Mouse (Mus musculus) lung, postnatal 36 days (tissue): ENCODE measurements around the gene Gphn.
"Not testable (repeated sequence)": the region's sequence is repeated elsewhere in the genome, so short reads cannot be mapped to it uniquely, and the experiment has no call there.

Experiments used
- DNase-seq: peaks from one replicate; pipeline ENCODE4 v3.0.0; 2022; ENCODE audit warnings: mixed read lengths

Gene Gphn

DNA sequence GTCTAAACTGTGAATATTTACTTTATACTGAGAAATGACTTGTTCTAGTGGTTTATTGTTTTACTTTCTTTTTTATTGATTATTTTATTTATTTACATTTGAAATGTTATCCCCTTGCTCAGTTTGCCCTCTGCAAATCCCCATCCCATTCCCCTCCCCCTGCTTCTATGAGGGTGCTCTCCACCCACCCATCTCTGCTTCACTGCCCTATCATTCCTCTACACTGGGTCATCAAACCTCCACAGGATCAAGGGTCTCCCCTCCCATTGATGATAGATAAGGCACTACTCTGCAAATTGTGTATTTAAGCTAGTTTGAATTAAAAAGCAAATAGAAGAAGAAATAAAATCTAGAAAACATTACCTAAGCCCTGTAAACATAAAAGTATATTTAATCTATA, 163.1 kb downstream of the Gphn start:
- DNase-seq: no peak

DNA sequence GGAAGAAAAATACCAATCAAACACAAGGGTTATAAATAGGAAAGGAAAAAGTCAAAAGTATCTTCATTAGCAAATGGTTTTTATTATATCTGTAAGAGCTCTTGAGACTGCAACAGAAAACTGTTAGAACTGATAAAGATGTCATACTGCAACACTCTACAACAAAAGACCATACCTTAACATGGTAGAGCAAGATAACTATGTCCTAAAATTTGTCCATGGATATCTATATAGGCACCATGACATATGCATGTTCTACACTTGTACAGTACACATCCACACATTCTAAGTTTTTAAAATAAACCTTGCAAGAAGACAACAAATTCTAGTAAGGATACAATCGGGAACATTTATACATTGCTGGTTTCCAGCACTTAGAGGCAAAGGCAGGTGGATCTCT, 169.1 kb downstream of the Gphn start:
- no peak for DNase-seq

DNA sequence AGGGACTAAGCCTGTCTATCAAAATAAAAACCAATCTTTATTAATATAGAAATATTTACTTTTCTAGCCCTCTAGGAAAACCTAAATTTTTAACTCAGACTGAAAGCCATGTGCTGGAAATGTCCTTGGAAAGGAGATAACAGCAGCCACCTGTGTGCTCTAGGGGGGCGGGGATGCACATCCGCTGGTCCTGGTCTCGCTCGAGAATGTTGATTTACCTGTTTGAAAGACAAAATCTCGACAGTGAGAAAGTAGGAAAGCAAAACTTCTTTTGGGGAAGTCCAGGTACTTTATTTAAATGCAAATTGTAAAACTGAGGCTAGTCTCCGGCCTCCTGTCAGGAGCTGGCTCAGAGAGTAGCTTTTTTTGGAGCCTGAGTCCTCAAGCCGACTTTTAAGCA, 181.3 kb downstream of the Gphn start:
- DNase-seq: not testable (repeated sequence)

DNA sequence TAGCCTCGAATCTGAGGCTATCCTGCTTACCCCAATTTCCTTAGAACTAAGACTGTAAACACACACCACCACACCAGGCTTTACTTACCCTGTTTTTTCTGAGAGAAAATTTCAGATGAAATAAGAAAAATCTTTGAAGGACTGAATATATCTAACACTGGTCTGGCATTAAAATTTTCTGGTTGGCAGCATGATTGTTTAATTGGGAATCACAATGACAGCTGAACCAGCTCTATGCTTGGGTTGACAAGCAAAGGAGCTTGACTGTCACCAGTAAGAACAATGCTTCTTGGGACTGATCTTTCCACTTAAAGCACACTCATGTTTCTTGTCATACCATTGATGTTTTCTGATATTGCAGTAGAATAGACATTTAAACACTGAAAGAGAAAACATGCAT, 296.0 kb downstream of the Gphn start:
- no peak for DNase-seq

DNA sequence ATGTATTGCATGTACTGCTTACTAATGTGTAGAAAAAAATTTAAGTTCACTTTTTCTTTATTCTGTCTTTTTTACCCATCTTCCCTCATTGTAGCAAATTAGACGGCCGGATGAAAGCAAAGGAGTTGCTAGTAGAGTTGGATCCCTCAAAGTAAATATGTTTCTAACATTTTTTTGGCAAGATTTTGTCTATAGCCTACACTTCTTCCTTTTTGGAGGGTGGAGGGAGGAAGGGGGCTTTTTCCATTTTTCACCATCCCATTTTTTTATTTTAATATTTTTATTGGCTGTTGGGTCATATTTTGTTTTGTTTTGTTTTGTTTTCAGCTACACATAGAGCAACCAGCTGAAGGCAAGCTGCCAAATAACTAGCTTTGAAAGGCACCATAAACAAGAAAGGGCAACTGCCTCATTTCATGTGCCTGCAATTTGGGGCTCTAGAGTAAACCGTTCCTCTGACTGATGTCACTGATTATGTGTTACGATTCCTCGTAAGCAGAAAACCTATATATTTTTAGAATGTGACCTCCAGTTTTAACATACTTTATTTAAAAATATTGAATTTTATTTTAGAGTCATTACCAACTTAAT, 296.7 kb downstream of the Gphn start:
- DNase-seq: peak; percentile 4

DNA sequence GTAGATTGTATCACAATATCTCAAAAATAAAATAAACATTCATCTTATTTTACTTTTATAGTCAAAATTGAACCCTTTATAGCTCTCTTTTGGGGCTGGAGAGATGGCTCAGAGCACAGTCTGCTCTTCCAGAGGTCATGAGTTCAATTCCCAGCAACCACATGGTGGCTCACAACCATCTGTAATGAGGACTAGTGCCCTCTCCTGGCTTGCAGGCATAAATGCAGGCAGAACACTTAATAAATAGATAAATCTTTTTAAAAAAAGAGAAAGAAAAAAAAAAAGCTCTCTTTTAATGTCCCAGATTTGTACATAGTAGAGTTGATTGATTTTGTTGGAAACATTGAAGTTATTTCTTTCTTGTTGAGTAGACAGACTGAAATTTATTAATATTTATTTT, 311.4 kb downstream of the Gphn start:
- not testable (repeated sequence) for DNase-seq

DNA sequence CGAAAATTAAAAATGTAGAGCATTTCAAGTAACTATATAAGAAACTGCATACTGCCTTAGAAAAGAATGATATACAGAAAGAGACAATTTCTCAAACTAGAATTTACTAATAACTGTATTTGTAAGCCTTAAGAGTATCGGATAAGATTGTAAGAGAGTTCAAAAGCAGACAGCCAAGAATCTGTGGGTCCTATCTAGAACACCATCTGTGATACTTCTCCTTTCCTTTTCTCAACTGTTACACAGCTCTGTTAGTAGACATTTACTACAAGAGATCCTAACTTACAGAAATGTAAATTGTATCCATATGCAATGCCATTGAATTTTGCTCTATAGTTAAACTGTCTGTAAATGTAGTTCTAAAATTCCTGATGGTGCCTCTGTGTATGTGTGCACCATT, 324.7 kb downstream of the Gphn start:
- no peak for DNase-seq

DNA sequence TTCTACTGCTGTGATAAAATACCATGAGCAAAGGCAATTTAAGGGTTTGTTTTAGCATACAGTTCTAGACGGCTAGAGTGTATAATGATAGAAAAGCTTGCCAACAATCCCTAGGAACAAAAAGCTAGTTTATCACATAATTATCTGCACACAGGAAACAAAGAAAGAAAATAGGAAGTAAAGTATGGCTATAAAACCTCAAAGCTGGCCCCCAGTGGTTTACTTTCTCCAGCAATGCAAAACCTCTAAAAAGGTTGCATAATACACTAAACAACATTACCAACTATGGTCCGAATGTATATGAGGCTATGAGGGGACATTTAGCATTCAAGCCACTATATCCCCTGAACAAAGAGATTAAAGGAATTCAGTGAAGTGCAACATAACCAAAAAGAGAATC, 405.6 kb downstream of the Gphn start:
- DNase-seq: no peak

DNA sequence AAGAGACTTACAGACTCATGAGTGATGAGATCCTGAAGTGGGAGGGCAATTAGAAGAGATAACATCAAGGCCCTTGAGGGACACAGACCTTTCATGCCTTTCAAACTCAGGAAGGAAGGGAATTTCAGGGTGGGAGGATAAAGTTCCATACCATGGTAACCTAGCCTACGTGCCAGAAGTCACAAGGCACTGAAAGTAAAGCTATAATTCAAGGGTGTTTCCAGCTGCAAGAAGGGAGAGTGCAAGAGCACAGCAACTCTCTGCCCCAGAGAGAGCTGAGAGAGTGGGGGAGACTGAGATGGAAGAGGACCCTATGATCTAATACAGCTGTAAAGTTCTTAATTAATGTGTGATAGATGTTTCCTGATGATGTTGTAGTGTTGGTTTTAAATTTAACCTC, 413.3 kb downstream of the Gphn start:
- DNase-seq: no peak

DNA sequence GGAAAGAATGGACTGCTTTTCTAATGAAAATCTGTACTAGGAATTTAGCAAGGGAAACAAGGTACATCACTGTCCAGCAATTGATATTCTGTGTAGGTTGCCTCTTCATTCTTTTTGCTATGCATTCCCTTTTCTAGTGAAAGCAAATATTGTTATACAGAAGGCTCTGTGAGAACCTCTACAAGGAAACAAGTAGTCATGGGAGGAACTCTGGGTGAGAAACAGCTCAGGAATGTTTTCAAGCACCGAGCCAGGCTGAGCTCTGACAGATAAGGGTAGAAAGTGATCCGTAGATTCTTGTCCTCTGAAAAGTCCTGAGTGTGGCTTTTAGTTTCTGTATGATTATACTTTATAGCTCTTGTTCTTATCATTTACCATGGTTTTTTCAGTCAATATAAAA, 413.9 kb downstream of the Gphn start:
- peak; percentile 46 for DNase-seq

DNA sequence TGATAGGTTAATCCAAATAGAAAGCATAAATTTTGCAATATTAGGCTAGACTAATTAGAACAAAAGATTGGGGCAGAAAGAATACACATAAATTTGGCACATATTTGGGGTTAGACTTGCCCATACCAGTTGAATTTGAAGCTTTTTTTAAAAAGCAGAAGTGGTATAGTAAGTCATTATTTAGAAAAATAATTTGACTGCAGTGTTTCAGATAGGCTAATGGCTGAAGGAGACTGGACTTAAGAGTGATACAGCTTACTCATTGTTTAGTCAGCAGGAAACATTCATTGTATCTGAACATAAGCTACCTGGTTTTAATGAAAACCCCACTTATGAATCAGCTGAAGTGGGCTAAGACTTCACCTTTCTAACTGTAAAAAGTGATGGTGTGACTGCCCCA, 415.0 kb downstream of the Gphn start:
- DNase-seq: no peak

DNA sequence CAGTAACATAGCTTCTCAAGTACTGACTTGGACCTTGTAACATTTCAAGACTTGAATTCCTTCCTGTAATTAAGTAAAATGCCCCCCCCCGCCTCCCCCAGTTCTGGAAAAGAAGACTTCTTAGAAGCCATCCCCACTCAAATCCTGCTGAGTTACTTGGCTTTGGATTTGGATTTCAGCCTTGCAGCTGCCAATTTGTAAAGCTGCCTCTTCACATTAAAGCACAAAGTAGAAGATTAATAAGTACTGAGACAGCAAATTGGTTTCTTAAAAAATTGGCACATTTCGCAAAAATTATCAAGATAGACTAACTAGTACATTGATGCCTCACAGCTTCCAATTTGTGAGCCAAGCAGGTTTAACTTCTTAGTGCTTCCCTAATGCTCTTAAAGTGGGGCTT, 417.5 kb downstream of the Gphn start:
- DNase-seq: no peak

DNA sequence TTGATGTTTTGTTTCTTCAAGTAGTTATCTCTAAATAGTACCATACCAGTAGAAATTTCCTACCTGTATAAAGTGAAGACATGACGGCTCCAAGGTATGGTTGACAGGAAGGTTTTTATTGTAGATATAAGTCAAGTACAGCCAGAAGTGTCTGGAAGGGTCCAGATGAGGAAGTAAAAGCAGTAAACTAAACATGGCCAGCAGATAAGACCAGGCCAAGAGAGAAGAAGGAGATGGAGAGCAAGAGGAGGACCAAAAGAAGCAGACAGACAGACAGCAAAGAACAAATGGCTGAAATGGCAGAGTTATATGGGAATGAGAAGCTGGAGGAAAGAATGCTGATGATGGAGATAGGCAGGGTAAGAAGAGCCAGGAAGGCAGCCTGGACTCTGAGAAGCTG, 419.1 kb downstream of the Gphn start:
- no peak for DNase-seq

DNA sequence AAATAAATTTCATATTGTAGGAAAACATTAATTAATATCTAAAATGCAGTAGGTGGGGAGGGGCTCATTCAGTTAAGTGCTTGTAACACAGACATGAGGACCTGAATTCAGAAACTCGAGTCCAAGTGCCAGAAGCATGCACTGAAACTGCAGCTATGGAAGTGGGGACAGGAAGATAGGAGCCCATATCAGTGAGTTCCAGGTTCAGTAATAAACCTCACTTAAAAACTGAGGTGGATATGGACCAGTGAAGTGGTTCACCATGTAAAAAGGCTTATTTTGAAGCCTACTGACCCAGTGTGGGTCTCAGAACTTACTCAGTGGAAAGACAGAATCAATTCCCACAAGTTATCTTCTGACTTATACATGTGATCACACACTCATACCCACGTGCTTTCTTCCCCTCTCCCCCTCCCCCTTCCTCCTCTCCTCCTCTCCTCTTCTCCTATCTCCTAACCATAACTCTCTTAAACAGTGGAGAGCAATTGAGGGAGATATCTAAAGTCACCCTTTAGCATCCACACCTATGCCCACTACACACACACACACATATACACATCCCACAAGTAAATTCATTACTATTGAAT, 433.6 kb downstream of the Gphn start:
- no peak for DNase-seq

DNA sequence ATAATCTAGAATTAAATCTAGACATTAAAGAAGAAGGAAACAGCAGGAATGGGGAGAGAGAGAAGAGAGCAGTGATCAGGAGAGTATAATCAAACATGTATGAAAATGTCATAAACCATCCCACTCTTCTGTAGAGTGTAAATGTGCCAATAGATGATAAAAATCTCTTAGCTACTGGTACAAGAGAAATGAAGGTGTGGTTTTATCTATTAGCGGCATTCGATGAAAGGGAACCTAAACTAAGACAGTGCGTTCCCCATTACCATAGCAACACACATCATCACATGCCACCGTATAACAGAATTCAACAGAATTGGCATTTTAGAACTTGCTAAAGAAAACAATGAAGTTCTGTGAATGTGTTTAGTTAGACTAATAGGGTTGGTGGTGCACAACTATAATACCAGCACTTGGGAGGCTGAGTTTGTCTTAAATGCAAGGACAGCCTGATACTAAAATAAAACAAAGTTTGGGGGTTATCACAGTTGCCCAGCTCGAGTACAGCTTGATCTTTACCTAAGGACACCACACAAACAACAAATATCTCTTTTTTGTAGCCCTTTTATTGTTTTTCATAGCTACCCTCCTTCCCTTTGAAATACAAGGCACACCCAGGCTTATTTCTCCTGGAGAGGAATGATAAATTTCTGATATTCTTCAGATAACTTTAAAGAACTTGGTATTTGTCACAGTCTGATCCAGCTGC, 452.1 kb downstream of the Gphn start:
- no peak for DNase-seq

DNA sequence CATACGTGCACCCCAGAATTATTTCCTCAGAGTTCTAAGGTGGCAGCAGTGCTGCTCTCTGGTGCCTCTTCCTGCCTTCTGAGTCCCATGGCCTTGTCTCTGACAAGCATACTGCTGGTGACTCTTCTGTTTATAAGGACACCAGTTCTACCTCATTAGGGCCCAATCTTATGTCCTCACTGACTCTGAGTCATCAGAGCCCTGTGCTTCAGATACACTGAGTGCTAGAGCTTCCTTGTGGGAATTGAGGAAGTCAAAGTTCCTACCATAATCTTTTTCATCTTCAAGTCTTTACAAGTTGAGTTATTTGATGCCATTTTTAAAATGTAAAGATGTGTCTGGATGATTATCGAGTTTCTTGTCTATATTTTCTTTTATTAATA, 452.6 kb downstream of the Gphn start:
- DNase-seq: no peak

DNA sequence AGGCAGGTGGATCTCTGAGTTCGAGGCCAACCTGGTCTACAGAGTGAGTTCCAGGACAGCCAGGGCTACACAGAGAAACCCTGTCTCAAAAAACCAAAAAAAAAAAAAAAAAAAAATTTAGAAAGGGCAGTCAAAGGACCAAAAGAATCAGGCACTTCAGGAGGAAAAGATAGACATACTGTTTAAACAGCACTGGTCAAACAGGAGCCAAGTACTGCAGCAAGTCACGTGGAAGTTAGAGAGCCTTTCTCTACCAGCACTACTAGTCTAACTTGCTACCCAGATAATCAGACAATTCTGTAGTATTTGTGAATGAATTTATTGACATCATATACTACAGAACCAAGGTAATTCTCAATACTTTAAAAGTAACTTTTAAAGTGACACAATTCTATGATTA, 454.9 kb downstream of the Gphn start:
- DNase-seq: peak; percentile 21

DNA sequence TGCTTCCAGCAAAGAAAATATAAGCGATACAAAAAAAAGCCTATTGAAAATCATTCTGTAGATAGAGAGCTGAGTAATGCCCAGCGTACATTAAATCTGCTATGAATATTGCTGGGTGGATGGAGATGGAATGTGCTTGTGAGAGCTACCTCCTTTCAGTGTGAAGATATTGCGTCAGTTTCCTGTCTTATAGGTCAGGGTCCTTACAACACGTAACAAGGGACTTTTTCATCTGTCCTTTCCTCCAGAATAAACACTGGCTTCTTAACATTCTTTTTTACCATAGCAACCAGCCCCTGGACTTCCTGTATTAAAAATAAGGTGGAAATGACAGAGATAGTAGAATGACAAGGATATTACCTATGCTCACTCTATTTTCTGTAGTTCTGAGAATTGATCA, 456.1 kb downstream of the Gphn start:
- no peak for DNase-seq

DNA sequence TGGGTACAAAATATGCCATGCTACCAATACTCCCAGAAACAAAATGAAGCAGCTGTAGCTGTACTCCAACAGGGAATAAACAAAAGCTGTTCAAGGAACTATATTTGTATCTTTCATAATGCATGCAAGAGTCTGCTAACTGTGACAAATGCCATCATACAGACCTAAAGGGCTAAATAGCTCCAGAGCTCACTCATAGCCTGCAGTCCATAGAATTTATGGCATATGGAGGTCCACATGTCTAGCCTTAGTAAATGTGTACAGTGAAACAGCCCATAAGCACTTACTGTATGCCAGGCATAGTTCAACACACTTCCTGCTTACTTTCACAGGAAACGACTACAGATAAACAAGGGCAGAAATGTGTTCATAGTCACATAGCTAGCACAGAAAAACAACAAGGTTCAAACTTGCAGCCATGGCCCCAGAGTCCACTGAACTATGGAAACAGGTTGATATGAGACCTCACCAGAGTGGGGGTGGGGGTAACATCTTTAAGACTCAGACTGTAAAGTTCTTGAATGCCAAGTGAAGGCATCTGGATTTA, 459.6 kb downstream of the Gphn start:
- DNase-seq: no peak

DNA sequence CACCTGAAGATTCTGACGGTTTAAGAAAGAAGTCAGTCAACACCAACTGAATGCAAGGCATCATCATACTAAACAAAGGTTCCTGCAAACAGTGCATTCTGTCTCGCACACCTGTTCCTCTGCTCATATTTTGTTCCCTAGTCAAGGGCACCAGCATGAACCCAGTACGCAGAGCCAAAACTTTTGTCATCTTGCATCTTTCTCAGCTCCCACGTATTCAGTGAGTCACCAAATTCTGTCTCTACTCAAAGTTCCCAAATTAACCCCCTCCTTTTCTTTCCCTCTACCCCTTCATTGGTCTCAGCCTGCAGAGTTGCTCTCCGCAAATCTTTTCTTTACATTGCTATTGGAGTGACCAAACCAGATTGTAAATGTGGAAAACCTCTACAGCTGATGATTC, 462.7 kb downstream of the Gphn start:
- DNase-seq: no peak

DNA sequence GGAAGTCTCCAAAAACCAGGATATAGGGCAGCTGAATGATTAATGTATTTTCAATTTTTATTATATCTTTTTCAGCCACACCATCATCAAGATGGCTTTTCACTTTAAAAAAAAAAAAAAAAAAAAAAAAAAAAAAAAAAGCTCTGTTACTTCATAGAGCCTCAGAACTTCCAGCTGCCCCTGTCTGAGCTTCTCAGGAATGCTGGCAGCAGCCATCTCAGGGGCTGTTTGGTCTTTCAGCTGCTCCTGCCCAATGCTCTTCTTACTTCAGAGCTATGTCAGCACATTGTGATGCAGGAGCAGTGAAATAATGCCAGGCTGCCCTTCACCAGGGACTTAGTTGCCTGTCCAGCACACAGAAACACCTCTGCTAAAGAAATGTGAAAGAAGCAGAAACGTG, 465.1 kb downstream of the Gphn start, which contains the start of gene Fam71d:
Gene Fam71d (plus strand): TSS at position 211 of the 400 bp plus-strand sequence.
- no peak for DNase-seq

DNA sequence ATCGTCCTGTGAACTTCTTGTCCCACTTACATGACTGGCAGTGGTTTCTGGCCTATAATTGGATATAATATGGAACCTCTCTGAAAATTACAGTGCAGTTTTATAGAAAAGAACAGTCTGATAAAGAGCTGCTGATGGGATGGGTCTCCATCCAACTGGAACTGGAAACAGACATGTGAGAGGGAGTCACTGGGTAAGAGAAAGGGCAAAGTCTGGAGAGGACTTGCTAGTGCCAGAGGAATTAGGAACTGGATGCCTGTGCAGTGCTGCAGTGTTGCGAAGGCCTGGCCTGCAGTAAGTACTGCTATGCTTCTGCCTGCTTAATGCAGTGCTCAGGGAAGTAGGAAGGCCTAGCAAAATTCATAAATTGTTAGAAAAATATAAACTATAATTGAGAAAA, 467.1 kb downstream of the Gphn start:
- DNase-seq: no peak

DNA sequence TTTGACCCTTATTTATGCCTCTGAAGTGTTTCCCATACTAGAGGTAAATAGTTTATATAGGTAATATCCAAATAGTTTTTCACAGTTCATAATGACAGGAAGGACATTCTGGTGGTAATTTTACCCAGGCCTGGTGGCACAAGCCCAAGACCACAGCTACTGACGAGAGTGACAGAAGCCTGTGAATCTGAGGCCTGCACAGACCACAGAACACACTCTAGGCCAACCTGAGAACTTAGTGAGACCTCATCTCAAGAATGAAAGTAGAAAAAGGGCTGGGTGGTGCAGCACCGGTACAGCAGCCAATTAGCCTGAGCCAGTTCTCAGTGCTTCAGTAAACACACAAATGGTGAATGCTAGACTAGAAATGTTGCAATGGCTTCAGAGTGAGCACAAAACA, 491.6 kb downstream of the Gphn start:
- DNase-seq: no peak

DNA sequence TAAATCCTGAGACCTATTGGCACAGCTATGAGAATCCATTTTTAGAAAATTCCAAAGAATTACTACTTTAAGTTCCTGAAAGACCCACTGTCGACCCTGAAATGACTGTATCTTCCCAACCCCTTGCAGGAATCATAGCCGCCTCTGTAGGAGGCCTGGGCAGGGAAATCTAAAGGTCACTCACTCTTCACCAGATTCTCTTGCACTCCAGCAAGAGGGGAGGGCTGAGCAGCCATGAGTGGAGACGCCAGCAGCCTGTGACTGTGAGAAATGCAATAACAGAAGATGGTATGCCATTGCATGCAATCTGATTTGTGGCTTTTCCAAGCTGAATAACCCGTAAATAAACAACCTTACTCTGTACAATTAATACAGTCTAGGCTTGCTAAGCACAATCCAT, 501.5 kb downstream of the Gphn start:
- no peak for DNase-seq
